Mouse (Mus musculus): ENCODE results near the gene Treh.

- peak; percentile 99 for TF ChIP-seq CTCF (IDR thresholded peaks at IDR 0.05; ENCODE audit: low read depth, low read length)
- TF ChIP-seq TAL1 (conservative IDR thresholded peaks at IDR 0.05; ENCODE audit: low read depth, low read length), result no peak
- no peak for TF ChIP-seq POLR2AphosphoS5 (IDR thresholded peaks at IDR 0.05; ENCODE audit: insufficient replicate concordance, low read depth, low read length)
Observed at GRCm38 (mm10) chr9:44685346-44686330, 12.6 kb downstream of the Treh start.

Measured in G1E (cell line).